Mouse (Mus musculus) cerebellum, adult 9-11 months (tissue): ENCODE data around the gene Gab2.
A peak's percentile ranks its signal among the peaks of the same experiment; 100 is the strongest.

Experiments
- DNase-seq: peaks from one replicate; pipeline ENCODE4 v3.0.0; 2022

Gab2 gene

DNA sequence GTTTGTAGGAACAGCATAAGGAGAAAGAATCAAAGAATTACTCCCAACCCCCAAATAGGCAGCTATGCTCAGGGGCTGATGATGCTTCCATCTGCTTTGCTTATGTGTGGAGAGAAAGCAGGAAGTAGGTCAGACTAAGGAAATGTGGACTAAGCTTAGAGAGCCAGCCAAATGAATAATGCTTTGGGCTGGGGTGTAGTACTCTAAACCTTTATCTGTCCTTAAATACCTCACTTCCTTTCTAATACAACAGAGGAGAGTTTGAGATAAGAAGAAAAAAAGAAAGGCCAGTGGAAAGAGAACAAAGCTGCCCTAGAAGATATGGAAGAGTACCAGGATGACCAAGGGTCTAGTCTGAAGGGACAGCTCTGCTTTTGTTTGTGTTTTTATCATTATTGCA is 189.0 kb downstream of the Gab2 start:
- no peak for DNase-seq

DNA sequence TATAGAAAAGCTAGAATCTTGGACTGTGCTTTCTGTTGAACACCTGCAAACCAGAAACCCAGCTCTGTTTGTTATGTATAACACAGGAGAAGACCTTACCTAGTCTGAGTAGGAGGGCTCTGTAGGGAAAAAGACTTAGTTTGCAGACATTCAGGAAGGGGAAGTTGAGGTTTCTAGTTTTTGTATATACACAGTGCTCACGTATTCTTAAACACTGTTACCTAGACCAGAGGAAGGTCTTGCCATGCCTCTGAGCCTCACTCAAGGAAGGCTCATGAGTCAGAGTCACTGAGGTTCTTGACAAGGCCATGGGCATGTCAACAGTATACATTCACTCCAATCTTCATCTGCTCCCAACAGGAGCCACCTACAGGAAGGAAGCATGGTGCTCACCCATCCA is 189.7 kb downstream of the Gab2 start:
- DNase-seq = no peak

- DNase-seq = no peak
Measured at GRCm38 (mm10) chr7:97296986-97297385, 215.6 kb downstream of the Gab2 start.

GRCm38 (mm10) chr7:97297466-97297865 is 216.1 kb downstream of the Gab2 start:
- peak; percentile 35 for DNase-seq

GRCm38 (mm10) chr7:97298279-97298678 is 216.9 kb downstream of the Gab2 start:
- DNase-seq = no peak

- no peak for DNase-seq
Measured at GRCm38 (mm10) chr7:97298943-97299342, 217.6 kb downstream of the Gab2 start.

GRCm38 (mm10) chr7:97300914-97301313 is 219.5 kb downstream of the Gab2 start:
- no peak for DNase-seq

DNA sequence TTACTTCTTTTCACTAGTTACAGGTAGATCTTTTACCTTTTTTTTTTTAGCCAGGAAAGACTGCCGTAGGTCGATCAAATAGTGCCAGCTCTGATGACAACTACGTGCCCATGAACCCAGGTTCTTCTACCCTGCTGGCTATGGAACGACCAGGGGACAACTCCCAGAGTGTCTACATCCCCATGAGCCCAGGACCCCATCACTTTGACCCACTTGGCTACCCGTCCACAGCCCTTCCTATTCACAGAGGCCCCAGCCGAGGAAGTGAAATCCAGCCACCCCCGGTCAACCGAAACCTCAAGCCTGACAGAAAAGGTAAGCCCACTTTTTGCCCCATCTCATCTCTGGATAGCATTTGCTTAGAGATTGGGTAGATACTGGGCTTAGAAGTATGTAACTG is 219.9 kb downstream of the Gab2 start:
- DNase-seq = no peak

DNA sequence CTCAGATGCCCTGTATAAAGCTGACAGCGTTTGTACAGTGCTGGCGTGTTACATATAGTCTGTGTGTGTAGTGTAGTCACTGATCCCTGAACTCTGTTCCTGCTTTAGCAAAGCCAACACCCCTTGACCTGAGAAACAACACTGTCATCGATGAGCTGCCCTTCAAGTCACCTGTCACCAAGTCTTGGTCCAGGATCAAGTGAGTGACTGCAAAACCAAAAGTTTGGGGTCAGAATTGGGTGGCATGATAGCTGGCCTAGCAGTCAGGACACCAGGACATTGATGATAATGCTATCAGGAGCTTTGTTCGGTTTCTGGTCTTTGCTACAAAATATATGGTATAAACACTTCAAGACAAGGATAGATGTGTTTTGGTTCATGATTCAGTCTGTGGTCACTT is 220.9 kb downstream of the Gab2 start:
- DNase-seq = no peak

DNA sequence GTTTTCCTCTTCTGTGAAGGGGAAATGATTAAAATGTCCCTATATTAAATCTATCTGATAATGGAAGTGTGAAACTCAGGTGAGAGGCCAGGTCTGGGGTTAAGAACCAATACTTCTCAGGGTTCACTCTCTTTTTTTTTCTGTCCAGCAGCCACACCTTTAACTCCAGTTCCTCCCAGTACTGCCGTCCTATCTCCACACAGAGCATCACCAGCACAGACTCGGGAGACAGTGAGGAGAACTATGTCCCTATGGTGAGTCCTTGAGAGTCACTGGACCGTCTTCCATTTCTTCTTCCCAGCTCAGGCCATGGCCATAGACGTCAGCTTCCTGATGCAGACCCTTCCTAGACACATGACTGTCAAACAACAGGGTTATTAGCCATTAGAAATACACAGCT is 221.5 kb downstream of the Gab2 start:
- DNase-seq = no peak

GRCm38 (mm10) chr7:97303614-97304013 is 222.2 kb downstream of the Gab2 start:
- DNase-seq = no peak

DNA sequence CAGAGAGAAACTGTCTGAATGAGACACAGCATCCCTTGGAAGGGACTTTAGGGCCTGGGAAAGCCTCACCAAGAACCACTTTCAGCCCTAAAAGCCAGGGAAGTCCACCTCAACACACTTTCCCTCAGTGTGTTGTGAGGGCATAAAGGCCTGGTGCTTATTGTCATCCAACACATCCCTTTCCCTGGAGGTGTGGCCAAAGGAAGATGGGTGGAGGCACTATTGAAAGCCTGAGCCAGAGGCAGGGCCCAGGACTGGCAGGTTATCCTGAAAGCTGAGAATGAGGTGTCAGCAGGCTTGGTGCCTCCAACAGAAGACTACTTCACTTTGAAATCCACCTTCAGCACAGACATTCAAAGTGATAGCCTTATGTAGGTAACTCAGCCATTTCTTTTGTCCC is 223.1 kb downstream of the Gab2 start:
- DNase-seq = no peak

- peak; percentile 2 for DNase-seq
Measured at GRCm38 (mm10) chr7:97305206-97305605, 223.8 kb downstream of the Gab2 start.

DNA sequence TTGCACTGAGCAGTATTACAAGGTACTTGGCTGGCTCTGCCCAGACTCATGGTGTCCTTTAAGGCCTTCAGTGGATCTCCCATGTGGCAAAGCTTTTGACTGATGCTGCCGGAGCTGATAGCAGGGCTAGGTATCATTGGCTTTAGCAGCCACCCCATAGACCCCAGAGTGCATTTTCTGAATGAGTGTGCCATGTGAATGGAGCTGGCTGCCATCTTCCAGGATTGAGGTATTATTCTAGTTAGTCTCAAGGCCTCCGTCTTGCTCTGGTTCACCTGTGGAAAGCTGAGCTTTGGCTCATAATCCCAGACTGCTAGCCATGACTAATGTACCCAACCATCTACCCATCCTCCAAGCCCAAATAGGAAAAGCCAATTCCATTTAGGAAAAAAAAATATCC is 225.4 kb downstream of the Gab2 start:
- no peak for DNase-seq

DNA sequence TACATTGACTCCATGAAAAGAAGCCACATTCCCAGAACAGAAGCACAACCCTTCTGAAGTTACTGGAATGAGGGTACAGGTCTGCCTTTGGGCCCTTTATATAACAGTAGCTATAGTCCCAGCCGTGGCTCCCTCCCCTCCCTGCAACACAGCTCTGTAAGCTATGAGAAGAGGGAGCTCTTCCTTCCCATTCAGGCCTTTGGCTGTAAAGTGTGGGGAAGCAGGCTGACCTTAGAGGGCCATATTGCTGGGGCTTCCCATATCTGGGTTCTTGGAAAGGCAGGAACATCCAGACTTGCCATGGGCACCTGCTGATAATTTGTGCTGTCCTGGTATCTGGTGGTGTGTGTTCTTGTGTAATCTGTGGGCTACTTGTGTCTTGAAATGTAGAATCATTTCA is 226.2 kb downstream of the Gab2 start:
- DNase-seq = no peak

DNA sequence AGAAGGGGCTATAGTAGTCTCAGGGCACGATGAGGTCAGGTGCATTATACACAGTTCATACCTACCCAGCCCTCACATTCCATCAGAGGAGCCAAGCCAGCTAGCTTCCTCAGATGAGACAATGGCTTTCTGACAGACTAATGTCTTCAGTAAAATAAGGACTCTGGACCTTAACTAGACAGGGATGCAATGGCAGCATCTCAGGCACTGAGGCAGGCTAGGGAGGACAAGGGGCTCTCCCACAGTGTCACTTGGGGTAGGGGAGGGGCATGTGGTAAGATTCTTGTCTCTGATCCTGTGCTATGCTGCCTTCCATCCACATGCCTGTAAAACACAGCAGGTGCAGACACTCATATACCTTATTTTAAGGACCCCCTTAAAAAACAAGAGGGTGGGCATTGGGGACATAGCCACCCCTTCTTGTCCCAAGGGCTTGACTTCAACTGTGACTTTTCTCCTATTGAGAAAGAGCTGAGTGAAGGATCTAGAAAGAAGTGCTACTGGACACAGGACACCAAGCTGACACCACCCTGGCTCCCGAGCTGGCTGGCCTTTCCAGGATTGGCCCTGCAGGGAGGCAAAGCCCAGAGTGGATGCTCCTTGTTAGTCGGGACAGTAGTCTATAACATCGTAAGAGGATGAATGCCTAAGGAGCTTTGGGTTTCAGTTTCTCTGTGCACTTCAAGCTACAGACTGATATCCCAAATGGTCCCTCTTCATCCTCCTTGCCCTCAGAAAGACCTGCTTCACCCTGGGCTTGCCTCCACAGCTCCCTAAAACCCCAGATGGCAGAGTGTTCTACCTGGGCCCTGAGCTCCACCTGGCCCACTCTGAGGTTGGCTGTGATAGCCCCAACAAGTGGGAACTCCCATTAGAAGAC is 228.3 kb downstream of the Gab2 start:
- DNase-seq = no peak

DNA sequence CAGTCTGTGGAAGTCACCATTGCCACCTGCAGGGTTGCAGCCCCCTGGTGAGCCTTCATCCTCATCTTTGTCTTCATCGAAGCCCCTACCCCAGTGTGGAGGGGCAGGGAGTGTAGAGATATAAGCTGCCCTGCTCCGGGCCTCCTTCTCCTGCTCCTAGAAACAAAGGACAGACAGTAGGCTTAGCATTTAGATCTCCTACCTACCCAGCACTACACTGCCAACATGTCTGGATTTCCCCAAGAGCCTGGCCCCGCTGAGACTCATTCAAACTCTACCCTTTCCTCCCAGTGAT is 228.9 kb downstream of the Gab2 start:
- DNase-seq = peak; percentile 1

- DNase-seq = peak; percentile 2
Measured at GRCm38 (mm10) chr7:97311620-97312019, 230.2 kb downstream of the Gab2 start.

DNA sequence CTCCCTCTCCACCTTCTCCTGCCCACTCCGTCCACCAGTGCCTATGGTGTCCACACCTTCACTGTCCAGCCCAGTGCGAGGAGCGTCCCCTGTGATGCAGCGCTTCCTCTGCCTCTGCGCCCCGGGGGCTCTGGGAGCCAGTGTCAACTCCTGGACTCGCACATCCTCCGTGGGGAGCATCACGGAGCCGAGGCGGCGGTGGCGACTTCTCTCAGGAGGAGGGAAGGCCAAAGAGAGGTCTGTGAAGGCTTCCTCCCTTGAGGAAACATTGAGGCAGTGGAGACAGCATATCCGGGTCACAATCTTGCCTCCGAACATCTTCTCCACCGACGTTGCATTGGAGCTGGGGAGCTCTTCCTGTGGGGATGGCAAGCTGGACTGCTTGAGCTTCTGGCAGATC is 230.8 kb downstream of the Gab2 start:
- DNase-seq = peak; percentile 1

DNA sequence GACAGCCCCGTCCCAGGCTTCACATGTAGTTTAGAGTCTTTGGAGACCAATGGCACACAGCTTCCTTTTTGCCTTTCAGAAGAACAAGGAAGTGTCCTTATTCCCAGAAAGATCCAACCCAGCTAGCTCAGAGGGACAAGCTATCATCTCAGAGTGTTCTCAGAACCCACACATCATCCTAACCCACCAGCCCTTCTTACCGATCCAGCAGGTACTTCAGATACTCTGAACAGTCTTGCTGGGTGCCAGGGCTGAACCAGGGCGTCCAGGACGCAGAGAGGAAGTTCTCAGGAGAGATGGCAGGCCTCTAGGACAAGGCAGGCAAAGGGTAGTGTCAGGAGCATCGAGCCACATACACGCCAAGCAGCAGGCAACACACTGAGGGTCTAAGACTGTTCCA is 231.5 kb downstream of the Gab2 start:
- DNase-seq = peak; percentile 1

DNA sequence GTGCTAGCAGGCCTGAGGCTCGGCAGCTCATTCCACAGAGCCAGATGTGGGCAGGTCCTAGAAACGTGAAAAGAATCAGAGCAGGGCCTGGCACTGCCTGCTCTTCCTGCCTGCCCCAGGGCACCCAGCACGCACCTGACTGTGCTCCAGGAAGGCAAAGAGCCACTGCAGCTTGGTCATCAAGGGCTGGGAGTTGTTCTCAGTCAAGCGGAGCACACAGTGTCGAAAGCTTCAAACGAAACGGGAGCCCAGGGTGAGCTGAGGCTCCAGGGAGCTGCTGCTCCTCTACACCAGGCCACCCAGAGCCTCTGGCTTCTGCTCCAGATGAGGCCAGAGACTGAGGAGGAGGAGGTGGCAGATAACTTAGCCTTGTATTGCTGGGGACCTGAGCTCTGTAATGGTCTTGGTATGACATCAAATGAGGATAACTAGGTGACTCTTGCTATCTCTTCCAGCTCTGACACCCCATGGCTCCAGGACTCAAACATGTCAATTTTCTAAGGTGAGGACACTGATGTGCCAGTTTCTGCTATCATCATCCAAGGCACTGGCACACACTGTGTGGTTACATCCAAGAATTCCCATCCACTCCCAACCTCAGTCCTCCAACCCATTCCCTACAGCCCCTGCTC is 232.1 kb downstream of the Gab2 start:
- DNase-seq = no peak

GRCm38 (mm10) chr7:97314646-97315045 is 233.3 kb downstream of the Gab2 start:
- DNase-seq = peak; percentile 26

- DNase-seq = no peak
Measured at GRCm38 (mm10) chr7:97315656-97316055, 234.3 kb downstream of the Gab2 start.

DNA sequence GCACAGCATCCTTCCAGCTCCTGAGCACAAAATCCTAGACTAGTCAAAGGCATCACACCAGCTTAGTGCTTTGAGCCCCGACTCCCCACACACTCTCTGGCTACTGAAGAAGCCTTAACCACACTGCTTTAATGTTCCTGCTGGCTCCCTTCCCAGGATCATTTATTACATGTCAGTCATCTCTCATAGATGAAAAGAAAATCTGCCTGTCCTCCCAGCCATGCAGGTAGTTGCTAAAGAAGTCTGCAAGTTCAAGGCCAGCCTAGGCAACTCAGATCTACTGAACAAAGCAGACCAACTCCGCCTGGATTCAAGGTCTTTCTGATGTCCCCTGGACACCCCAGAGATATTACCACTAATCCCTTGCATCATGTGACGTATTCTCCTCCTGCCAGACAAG is 236.3 kb downstream of the Gab2 start:
- no peak for DNase-seq

- no peak for DNase-seq
Measured at GRCm38 (mm10) chr7:97324342-97324741, 243.0 kb downstream of the Gab2 start.
